Mouse (Mus musculus) erythroblast, adult 5-6 weeks (primary cell): ENCODE measurements around the gene Ap1m1. TPM values are rescaled to one million over a fixed set of nuclear protein-coding genes. Genes with fewer than 3 reads are reported as not detected.

Experiments used
- ATAC-seq: replicated peaks from 2 replicates; pipeline ENCODE4 v1.8.0; 2016; ENCODE audit warnings: moderate number of reproducible peaks, mild to moderate bottlenecking, moderate TSS enrichment, inconsistent platforms; ENCODE audit not compliant: poor library complexity, low FRiP score, severe bottlenecking
- total RNA-seq, 2 experiments: library from RNA; stranded (forward) in 1 of 2; stranded (reverse) in 1 of 2; fragments of 150-400 nt in 1 of 2; fragments of 200-764, 138-1000 nt in 1 of 2; gene quantifications; 2 replicates each; pipeline versions ENCODE4 v1.2.3 to v1.2.4; 2015 to 2017; ENCODE audit warnings: low replicate concordance in 2 of 2

Gene Ap1m1
- total RNA-seq, 2 experiments from 2014 or later: 15.7 to 36.9 TPM

GRCm38 (mm10) chr8:72281634-72282033 is 41.8 kb downstream of the Ap1m1 start:
- no peak for ATAC-seq

DNA sequence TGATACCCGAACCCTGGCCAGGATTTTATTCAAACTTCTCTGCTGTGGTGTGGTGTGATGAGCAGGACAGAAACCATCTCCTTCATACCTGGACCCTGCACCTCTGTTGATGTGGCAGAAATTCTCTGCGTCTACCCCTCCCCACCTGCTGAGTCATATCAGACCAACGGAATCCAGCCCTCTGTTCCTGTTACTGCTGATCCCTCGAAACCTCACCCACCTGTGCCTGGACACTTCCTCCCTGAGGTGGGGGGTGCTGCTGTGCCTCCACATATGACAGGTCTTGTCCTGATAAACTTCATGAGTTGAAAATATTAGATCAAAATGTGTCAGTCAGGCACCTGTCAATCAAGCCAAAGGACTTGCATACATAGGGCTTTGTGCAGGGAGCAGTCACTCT is 45.5 kb downstream of the Ap1m1 start:
- ATAC-seq: no peak

DNA sequence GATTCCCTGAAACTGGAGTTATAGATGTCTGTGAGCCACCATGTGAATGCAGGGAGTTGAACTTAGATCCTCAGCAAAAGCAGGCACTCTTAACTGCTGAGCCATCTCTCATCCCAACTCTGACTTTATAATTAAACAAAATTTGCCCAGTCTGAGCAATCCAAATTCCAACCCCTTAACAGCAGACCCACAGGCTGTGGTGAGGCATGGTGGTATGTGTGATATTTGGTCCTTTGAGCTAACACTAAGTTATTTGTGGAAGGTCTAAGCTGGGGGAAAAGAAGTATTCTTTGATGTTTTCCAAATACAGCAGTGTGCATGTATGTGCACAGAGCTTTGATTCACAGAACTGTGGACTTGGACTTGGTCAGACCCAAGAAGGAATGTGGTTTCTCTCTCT is 49.2 kb downstream of the Ap1m1 start:
- no peak for ATAC-seq

GRCm38 (mm10) chr8:72291104-72291503 is 51.3 kb downstream of the Ap1m1 start:
- no peak for ATAC-seq

- no peak for ATAC-seq
Measured at GRCm38 (mm10) chr8:72293309-72293708, 53.5 kb downstream of the Ap1m1 start.

DNA sequence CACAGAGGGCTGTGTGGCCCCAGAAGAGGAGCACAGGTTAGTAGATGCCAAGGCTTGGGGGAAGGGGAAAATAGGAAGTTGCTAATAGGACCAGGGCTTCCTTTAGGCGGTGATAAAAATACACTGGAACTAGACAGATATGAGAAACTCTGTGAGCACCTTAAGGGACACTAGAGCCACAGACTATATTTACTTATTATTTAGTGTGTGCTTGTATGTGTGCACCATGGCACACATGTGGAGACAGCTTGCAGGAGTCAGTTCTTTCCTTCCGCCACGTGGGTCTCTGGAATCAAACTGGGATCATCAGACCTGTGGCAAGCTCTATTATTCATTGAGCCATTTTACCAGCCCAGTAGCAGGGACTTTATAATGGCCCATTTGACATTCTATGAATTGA is 55.3 kb downstream of the Ap1m1 start:
- no peak for ATAC-seq

- ATAC-seq: no peak
Measured at GRCm38 (mm10) chr8:72295679-72296078, 55.9 kb downstream of the Ap1m1 start.

- no peak for ATAC-seq
Measured at GRCm38 (mm10) chr8:72296561-72296960, 56.7 kb downstream of the Ap1m1 start.

GRCm38 (mm10) chr8:72298928-72299327 is 59.1 kb downstream of the Ap1m1 start:
- ATAC-seq: no peak

DNA sequence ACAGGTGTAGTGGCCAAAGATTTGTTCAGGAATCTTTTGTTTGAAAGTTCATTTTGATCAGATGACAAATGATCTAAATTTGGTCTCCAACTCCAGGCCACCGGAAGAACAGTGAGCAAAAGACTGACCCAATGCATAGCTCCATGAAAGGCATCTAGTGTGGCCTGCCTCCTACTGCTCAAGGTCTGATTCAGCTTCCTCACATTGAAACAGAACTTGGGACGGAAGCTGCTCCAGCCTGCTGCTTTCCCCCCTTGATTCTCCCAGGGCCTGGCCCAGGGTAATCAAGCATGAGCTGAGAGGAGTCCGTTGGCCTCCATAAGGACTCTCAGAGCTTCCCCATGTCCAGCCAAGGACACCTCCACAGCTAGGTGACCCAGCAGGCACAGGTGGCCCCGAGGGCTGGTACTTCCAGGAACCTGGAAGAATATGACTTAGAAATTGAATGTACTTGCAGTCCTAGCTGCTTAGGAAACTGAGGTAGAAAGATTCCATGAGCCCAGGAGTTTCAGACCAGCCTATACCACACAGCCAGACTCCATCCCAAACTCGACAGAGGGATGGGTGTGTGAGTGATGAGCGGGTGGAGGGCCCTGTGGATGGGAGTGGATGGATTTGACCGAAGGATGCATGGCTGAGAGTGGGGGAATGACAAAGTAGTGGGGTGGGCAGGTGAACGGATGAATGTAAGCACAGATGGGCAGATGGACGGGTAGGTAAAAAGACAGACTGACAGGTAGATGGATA is 61.0 kb downstream of the Ap1m1 start:
- ATAC-seq: no peak

GRCm38 (mm10) chr8:72301497-72301896 is 61.7 kb downstream of the Ap1m1 start:
- no peak for ATAC-seq

DNA sequence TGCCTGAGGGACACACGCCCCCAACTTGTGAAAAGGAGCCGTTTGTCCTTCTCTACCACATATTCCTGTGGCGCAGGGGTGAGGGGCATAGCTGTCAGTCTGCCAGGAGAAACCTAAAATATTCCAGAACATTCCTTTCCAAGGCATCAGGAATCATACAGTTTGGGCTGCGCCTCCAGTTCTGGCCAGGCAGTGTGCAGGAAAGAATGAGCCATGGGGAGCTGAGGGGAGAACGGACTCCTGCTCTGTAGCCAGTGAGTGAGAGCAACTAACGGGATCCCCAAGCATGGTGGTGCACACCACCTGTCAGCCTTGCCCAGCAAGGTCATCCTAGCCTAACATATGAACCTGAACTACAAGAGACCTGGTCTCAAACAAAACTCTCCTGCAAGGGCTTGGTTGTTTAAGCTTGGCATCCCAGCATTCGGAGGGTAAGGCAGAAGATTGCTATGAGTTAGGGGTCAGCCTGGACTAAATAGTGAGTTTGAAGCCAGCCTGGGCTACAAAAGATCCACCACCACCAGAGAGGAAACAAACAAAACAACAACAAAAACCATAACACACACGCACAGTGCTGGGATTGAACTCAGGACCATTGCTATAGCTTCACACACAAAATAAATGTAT is 63.3 kb downstream of the Ap1m1 start:
- ATAC-seq: no peak

DNA sequence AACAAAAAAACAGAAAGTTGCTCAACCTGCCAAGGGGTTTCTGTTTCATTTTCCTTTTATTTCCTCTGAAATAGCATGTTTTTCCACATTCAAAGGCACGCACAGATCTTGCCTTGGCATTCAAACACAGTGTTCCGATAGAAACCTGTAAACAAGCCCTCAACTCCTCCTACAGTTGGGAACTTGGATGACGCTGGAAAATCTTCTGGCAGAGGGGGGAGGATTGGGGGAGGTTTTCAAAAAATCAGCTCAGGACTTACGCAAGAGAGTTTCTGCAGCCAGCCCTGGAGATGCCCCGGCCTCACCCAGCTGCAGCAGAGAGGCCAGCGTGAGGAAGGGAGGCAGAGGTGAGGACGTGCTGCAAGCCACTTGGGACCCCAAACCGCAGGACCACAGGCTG is 63.8 kb downstream of the Ap1m1 start:
- ATAC-seq: no peak

GRCm38 (mm10) chr8:72305210-72305905 is 65.5 kb downstream of the Ap1m1 start, which contains the start of gene Gm10282:
Gene Gm10282 (minus strand): TSS chr8:72305260.
- ATAC-seq: no peak

DNA sequence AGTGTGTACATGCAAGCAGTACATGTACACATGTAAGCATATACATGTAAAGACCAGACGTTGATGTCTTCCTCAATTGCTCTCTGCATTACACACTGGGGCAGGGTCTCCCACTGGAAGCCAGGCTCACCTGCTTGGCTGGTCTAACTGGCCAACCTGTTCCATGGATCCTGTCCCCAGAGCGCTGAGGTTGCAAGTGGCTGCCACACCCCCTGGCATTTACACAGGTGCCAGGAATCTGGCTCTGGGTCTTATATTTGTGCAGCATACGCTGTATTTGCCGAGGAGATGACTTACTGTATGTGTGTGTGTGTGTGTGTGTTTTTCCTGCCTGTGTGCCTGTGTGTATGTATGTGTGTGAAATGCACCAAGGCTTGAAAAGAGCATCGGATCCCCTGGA is 67.1 kb downstream of the Ap1m1 start:
- ATAC-seq: no peak

Other genes starting within 250 kb of the Ap1m1 start
- gene Cyp4f18, start 230.4 kb upstream of the Ap1m1 start, total RNA-seq (2015; ENCODE audit: low replicate concordance): 15.3 and 25.2 TPM in 2 replicates
- 7.7 and 10.3 TPM in 2 replicates for gene Cyp4f18, start 230.4 kb upstream of the Ap1m1 start, total RNA-seq (2017; ENCODE audit: low replicate concordance)
- not detected in 2 replicates for gene Olfr372, start 198.8 kb upstream of the Ap1m1 start, total RNA-seq (2015; ENCODE audit: low replicate concordance)
- gene Olfr372, start 198.8 kb upstream of the Ap1m1 start, total RNA-seq (2017; ENCODE audit: low replicate concordance): not detected in 2 replicates
- gene Olfr373, start 156.8 kb upstream of the Ap1m1 start, total RNA-seq (2015; ENCODE audit: low replicate concordance): not detected in 2 replicates
- not detected in 2 replicates for gene Olfr373, start 156.8 kb upstream of the Ap1m1 start, total RNA-seq (2017; ENCODE audit: low replicate concordance)
- gene Olfr374, start 133.0 kb upstream of the Ap1m1 start, total RNA-seq (2015; ENCODE audit: low replicate concordance): not detected in 2 replicates
- 0.14 TPM in 1 of 2 replicates, not detected in the other for gene Olfr374, start 133.0 kb upstream of the Ap1m1 start, total RNA-seq (2017; ENCODE audit: low replicate concordance)
- 22.5 and 25.9 TPM in 2 replicates for gene Tpm4, start 105.0 kb upstream of the Ap1m1 start, total RNA-seq (2015; ENCODE audit: low replicate concordance)
- 27.3 and 27.9 TPM in 2 replicates for gene Tpm4, start 105.0 kb upstream of the Ap1m1 start, total RNA-seq (2017; ENCODE audit: low replicate concordance)
- 15.3 and 26.9 TPM in 2 replicates for gene Rab8a, start 78.8 kb upstream of the Ap1m1 start, total RNA-seq (2015; ENCODE audit: low replicate concordance)
- gene Rab8a, start 78.8 kb upstream of the Ap1m1 start, total RNA-seq (2017; ENCODE audit: low replicate concordance): 69.9 and 102 TPM in 2 replicates
- gene Hsh2d, start 50.4 kb upstream of the Ap1m1 start, total RNA-seq (2015; ENCODE audit: low replicate concordance): 0.77 and 4.4 TPM in 2 replicates
- 1.7 and 2.8 TPM in 2 replicates for gene Hsh2d, start 50.4 kb upstream of the Ap1m1 start, total RNA-seq (2017; ENCODE audit: low replicate concordance)
- gene Cib3, start 27.2 kb upstream of the Ap1m1 start, total RNA-seq (2015; ENCODE audit: low replicate concordance): 1.7 TPM in 1 of 2 replicates, not detected in the other
- 1.8 and 5.4 TPM in 2 replicates for gene Cib3, start 27.2 kb upstream of the Ap1m1 start, total RNA-seq (2017; ENCODE audit: low replicate concordance)
- gene Gm11034, start 26.4 kb upstream of the Ap1m1 start, total RNA-seq (2015; ENCODE audit: low replicate concordance): not detected in 2 replicates
- not detected in 2 replicates for gene Gm11034, start 26.4 kb upstream of the Ap1m1 start, total RNA-seq (2017; ENCODE audit: low replicate concordance)
- 31.1 and 32.9 TPM in 2 replicates for gene Fam32a, start 20.3 kb upstream of the Ap1m1 start, total RNA-seq (2015; ENCODE audit: low replicate concordance)
- 30.3 and 36.4 TPM in 2 replicates for gene Fam32a, start 20.3 kb upstream of the Ap1m1 start, total RNA-seq (2017; ENCODE audit: low replicate concordance)
- 22.9 and 31.8 TPM in 2 replicates for gene Gm10282, start 65.2 kb downstream of the Ap1m1 start, total RNA-seq (2015; ENCODE audit: low replicate concordance)
- gene Gm10282, start 65.2 kb downstream of the Ap1m1 start, total RNA-seq (2017; ENCODE audit: low replicate concordance): 14.9 and 39.9 TPM in 2 replicates
- gene Klf2, start 79.0 kb downstream of the Ap1m1 start, total RNA-seq (2015; ENCODE audit: low replicate concordance): 8.1 and 11.7 TPM in 2 replicates
- gene Klf2, start 79.0 kb downstream of the Ap1m1 start, total RNA-seq (2017; ENCODE audit: low replicate concordance): 3.4 and 4.6 TPM in 2 replicates
- 59.4 and 72.1 TPM in 2 replicates for gene Eps15l1, start 181.4 kb downstream of the Ap1m1 start, total RNA-seq (2015; ENCODE audit: low replicate concordance)
- 51.5 and 52.3 TPM in 2 replicates for gene Eps15l1, start 181.4 kb downstream of the Ap1m1 start, total RNA-seq (2017; ENCODE audit: low replicate concordance)
- gene Calr3, start 203.9 kb downstream of the Ap1m1 start, total RNA-seq (2015; ENCODE audit: low replicate concordance): not detected in 2 replicates
- 0.77 TPM in 1 of 2 replicates, not detected in the other for gene Calr3, start 203.9 kb downstream of the Ap1m1 start, total RNA-seq (2017; ENCODE audit: low replicate concordance)
- gene 1700030K09Rik, start 203.9 kb downstream of the Ap1m1 start, total RNA-seq (2015; ENCODE audit: low replicate concordance): 0.38 and 0.63 TPM in 2 replicates
- 0.60 and 2.4 TPM in 2 replicates for gene 1700030K09Rik, start 203.9 kb downstream of the Ap1m1 start, total RNA-seq (2017; ENCODE audit: low replicate concordance)
- gene Cherp, start 235.2 kb downstream of the Ap1m1 start, total RNA-seq (2015; ENCODE audit: low replicate concordance): 25.7 and 29.0 TPM in 2 replicates
- 6.0 and 7.7 TPM in 2 replicates for gene Cherp, start 235.2 kb downstream of the Ap1m1 start, total RNA-seq (2017; ENCODE audit: low replicate concordance)